Mouse (Mus musculus) left cerebral cortex, postnatal 4 days (tissue): ENCODE measurements around the gene Gigyf2. TPM values are rescaled to one million over a fixed set of nuclear protein-coding genes. Genes with fewer than 3 reads are reported as not detected.

Experiments
- DNase-seq: peaks from one replicate; pipeline ENCODE4 v3.0.0-alpha.2; 2022
- intact Hi-C: fragments of 180-260 bp; cut with DNase I; formaldehyde crosslinking; loops from one replicate; pipeline ENCODE4 v1.15.1; 2025
- total RNA-seq, 2 experiments: library from RNA; stranded (reverse); gene quantifications; 2 replicates each; pipeline ENCODE4 v1.2.3; 2021

Gigyf2 gene
- total RNA-seq, 2 experiments from 2014 or later, result 85.4 to 94.2 TPM

DNA sequence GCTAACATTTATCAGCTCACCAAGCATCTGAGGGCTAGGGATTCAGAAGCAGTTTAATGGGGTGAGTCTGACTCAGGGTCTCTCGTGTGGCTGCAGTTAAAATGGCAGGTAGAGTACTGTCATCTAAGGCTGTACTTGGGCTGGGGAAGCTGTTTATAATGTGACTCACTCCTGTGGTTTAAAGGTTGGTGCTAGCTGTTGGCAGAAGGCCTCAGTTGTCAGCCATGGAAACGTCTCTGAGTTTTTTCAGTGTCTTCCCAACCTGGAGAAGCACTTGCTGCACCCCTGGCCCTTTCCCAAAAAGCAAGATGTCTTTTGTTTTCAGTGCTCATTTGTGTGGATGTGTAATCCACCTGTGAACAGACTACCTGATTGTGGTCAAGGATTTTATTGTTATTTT, 10.9 kb upstream of the Gigyf2 start:
- intact Hi-C loops, result no loop called here
- DNase-seq, result no peak

- DNase-seq, result peak; percentile 69
- intact Hi-C loops, result no loop called here
Measured at GRCm38 (mm10) chr1:87316672-87317071, 10.1 kb upstream of the Gigyf2 start.

- intact Hi-C loops, result no loop called here
- DNase-seq, result no peak
Measured at GRCm38 (mm10) chr1:87321071-87321470, 5.7 kb upstream of the Gigyf2 start.

DNA sequence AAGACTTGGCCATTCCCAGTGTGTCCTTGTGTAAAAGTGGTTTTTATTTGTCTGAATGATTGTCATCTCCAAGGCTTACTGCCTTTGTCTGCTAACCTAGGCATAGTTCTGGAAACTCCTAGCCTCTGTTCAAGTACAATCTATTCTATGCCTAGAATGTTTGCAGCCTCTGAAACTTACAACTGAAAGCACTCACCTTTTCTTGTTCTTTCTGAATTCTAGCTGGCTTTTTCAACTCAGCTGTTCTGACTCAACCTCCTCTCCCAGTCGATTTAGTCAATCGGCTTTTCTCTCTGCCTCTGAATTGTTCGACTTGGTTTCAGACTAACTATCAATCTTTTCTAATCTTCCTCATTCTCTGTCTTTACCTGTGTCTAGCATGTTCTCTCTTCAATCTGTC, 4.0 kb upstream of the Gigyf2 start:
- no peak for DNase-seq
- intact Hi-C loops, result no loop called here

GRCm38 (mm10) chr1:87324649-87325048, 2.1 kb upstream of the Gigyf2 start:
- intact Hi-C loops, result no loop called here
- no peak for DNase-seq

DNA sequence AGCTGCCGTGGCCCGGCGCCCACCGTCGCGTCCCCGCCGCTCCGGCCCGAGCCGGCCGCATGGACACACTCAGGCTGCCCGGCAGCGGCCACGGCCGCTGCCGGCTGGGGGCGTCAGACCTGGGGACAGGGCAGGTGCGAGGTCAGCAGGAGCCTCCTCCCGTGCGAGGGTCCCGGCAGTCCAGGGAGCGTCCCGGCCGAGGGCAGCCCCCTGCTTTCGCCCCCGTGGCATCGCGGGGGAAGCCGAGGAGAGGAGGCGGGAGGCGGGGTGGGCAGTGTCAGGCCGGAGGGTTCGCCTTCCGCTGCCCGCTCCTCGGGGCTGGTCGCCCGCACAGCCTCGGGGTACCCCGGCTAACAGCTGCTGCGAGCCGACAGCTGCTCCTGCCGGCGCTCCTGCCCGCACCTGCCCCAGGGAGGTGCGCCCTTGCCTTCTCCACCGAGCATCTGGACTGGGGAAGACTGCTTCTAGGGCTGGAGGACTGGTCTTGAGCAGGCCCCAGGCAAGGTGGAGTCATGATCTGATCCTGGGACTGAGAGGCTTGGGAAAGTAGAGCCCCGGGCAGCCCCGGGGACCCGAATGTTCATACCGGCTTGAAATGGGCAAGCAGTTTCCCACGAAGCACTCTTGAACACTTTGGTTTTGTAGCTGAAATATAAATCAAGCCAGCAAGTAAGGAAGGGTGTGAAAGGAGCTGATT, 515 bp downstream of the Gigyf2 start:
- DNase-seq, result no peak
- intact Hi-C loops, result no loop called here

GRCm38 (mm10) chr1:87331774-87332173, 5.0 kb downstream of the Gigyf2 start:
- intact Hi-C loops, result no loop called here
- no peak for DNase-seq

GRCm38 (mm10) chr1:87350576-87350975, 23.8 kb downstream of the Gigyf2 start:
- intact Hi-C loops, result no loop called here
- DNase-seq, result no peak

GRCm38 (mm10) chr1:87360276-87360675, 33.5 kb downstream of the Gigyf2 start:
- DNase-seq, result no peak
- intact Hi-C loops, result no loop called here

DNA sequence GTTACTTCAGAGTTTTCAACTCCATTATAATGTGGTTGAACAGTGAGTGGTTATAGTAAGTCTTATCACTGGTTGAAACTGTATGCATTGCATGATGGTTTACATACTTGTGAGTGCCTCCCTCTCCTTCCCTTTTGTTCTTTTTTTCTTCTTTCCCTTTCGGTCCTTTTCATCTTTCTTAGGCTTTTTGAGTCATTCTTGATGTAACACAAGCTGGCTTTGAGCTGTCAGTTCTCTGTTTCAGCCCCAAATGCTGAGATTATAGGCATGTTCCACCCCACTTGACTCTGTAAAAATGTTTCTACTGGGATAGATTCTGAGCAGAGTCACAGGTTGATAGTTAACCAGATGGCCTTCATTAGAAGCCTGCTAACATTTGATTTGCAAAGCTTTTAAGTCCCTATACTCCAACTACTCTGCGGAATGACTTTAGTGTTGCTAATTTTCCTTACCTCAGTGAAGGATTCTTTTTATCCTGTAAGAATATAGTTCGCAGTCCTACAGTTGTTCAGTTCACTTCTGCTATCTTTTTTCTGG, 51.3 kb downstream of the Gigyf2 start:
- no peak for DNase-seq
- intact Hi-C loops, result no loop called here

DNA sequence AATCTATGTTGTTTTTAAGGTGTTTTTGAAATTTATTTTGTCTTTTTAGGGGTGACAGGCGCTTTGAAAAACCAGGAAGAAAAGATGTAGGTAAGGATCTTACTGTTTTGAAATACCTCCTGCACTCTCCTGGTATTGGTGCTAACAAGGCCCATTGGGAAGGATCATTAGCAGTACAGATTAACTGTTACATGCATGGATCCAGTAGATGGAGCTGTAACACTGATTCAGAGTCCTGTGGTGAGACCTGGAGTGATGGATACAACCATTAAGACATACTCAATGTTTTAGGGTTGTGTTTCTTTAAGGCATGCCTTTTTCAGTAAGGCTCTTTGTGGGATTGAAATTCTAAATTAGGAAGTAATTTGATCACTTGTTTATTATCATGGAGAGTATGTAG, 53.1 kb downstream of the Gigyf2 start:
- DNase-seq, result no peak
- intact Hi-C loops, result no loop called here

GRCm38 (mm10) chr1:87381152-87381551, 54.4 kb downstream of the Gigyf2 start:
- DNase-seq, result no peak
- intact Hi-C loops, result no loop called here

- no peak for DNase-seq
- intact Hi-C loops, result no loop called here
Measured at GRCm38 (mm10) chr1:87386436-87387092, 59.8 kb downstream of the Gigyf2 start.

- intact Hi-C loops, result no loop called here
- DNase-seq, result no peak
Measured at GRCm38 (mm10) chr1:87393444-87394195, 66.8 kb downstream of the Gigyf2 start.

DNA sequence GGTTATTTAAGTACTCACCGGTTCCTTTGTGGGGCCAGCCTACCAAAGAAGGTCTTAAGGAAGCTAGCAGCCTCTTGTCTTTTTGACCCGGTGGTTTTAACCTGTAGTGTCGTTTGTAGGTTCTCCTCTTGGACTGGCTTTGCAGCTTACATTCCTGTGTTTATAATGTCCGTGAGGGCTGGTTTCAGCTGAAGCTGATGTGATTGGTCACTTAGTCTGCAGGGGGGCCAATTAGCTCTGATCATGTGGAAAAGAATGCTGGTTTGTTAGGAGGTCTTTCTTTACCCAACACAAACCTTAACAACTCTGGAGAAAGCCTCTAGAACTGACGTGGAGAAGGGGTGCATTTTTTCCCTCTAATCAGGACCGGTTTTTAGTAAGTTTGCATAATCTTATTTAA, 67.8 kb downstream of the Gigyf2 start, which contains the start of gene Kcnj13:
TSS of gene Kcnj13 (minus strand) at position 136 of the 400 bp plus-strand sequence.
- intact Hi-C loops, result no loop called here
- no peak for DNase-seq

DNA sequence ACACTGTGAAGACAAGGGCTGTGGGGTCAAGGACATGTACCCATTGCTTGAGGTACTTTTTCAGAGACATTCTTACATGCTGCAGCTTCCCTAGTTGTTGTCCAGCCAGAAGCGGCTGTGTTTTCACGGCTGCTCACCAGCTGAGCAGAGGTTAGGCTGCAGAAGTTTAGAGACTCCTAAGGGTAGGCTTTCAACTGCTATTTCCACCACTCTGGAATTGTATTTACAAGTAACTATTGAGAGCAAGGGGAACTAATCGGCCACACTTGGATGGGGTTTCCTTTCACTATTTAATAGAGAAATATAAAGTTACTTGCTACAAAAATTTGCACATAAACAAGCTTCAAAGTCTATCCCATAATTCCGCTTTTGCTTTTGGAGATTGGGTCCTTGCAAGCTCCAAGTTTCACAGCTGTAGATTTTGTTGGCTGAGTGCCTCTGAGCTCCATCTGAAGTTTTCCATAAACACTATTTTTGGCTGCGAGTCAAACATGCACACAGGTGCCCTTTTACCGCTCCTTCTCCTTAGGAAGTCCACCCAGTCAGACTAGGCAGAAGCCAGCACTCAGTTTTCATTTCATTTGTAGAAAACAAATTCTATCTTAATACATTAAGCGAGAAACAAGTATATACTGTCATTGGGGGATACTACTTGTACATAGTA, 70.3 kb downstream of the Gigyf2 start:
- no peak for DNase-seq
- intact Hi-C loops, result no loop called here

- DNase-seq, result no peak
- intact Hi-C loops, result no loop called here
Measured at GRCm38 (mm10) chr1:87404710-87405109, 77.9 kb downstream of the Gigyf2 start.

DNA sequence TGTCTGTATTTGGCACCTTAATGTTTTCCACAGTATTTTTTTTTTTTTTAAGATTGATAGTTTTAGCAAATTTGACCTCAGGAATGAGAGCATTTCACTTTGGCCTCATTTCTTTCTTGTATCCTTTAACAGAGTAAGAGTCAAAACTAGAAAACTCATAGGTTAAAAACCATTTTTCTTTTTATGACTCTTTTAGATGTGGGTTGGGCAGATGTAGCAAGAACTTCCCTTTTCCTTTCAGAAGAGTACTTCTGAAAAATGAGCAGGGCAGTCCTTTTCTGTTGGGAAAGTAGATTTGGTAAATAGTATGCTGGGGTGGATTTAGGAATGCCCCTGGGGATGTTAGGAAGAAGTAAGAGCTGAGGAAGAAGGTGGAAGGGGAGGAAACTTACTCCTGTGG, 79.2 kb downstream of the Gigyf2 start:
- intact Hi-C loops, result no loop called here
- DNase-seq, result no peak

DNA sequence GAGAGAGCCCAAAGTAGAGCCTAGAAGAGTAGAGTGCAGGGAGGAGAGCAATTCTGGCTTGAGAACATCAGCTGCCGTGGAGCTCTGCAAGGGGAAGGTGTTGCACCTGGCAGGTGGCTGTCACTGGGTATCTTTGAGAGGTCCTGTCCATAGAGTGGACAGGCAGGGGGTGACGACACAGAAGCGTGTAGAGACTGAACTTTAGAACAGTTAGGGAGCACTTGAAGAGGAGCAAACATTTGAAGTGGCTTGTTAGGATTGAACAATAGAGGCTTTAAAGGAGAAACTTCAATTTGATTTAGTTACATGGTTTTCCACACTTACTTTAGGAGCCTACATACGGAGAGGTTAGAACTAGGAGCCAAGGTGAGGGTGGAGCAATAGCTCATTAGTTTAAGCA, 82.6 kb downstream of the Gigyf2 start:
- intact Hi-C loops, result no loop called here
- no peak for DNase-seq

GRCm38 (mm10) chr1:87418733-87419132, 91.9 kb downstream of the Gigyf2 start:
- intact Hi-C loops, result loop anchor here (10.0 kb wide), 1 partner anchor 174 kb away; no protein-coding TSS in a partner anchor
- no peak for DNase-seq

GRCm38 (mm10) chr1:87435125-87435524, 108.3 kb downstream of the Gigyf2 start:
- no peak for DNase-seq
- intact Hi-C loops, result no loop called here
